Mouse (Mus musculus): ENCODE data around the gene Bad.

Gene Bad

DNA sequence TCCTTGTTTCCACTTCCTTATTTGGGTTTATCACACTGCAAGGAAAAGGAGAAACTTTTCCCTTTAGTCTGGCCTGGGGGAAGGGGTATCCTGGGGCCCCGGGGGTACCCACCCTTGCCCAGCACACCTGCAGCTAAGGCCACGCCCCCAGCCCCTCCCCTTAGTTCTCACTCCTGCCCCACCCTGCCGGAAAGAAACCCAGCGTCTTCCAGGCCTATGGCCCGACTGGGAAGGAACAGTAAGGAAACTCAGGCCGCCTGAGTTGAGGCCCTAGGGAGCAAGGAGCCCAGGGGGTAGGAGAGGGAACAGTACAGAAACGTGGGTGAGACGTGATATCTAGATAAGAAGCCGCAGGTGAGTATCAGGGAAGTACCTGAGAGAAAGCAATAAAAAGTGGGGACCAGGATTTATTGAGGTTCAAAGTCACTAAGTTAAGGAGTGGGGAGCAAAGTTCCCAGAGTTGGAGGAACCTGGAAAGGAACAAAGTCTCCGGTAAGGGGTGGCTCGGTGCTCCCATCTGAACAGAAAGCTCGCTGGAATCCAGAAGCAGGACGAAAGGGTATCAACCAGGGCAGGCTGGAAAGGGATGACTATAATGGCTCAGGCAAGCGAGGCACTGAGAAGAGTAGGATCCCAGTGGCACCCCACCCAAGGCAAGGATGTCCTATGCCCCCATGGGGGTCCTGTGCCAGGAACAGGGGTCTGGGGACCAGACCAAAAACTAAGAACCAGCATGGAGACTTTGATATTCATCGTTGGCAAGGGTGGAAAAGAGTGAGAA lies 27.0 kb downstream of the Bad start:
- peak; percentile 60 for DNase-seq (ENCODE audit: low read depth, low spot score)

DNA sequence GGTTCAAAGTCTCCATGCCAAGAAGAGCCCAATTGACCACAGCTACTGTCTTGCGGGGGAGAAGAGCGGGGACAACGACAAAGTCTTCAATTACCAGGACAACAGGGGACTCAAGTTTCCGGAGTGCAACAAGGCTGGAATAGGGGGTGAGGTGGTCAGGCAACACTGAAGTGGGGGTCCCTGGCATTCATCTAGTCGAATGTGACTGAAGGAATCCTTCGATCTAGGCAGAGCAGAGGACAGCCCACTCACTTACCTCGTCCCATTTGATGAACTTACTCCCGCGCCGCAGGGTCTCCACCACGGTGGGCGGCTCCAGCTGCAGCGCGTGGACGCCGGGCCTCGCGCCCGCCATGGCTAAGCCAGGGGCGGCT lies 27.6 kb downstream of the Bad start:
- peak; percentile 32 for DNase-seq (ENCODE audit: low read depth, low spot score)

DNA sequence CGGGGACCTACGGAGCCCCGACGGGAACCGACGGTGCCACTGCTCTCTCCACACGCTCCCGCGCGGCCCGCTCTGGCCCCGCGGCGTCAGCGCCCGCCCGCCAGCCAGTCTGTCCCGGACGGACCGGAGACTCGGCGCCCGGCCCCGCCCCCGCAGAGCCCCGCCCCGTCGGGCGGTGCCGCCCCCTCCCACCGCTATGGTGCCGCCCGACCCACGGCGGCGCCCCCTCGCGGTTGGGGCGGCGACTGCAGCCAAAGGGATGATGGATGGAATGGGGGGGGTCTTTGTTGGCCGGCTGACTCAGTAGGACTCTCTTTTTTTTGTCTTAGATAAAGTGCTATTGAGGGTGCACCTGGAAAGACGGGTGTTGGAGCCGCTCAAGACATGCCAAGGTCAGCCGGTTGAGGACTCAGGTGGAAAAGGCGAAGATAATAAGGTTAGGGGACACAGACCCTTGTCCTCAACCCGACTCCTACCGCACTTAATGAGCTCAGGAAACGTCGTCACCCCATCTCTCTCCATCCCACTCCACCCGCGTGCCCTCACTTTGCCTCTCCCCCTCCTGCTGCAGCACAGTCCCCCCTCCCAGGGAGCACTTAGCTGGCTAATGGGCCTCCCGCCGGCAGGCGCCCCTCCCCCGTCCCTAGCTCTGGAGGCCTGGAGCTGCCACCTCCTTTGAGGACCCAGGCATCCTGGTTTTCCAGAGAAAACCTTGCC lies 28.2 kb downstream of the Bad start:
- peak; percentile 67 for DNase-seq (ENCODE audit: low read depth, low spot score)

DNA sequence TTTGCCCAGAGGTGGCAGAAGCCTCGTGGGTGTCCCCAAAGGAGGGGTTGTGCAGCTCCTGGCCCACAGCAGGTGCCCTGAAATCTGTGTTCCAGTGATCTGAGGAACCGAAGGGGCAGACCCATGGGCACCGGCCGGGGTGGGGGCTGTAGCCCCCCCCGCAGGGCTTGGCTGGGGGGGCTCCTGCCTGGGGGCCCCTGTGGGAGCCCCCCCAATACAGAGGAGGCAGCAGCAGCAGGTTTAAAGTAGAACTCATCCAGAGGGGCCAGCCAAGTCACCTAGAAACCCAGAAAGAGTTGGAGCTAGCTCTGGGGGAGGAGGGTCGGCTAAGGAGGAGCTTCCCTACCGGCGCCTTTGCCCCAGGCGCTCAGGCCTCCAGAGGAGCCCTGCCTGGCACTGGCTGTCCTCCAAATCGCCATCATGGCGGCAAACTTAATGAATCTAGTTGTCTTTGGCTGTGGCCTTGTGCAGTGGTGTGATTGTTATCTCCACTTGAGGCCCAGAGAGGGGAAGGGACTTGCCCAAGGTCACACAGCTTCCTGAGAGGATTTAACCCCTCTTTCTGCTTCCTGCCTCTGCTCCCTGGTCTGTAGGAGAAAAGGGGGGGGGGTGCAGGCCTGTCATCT lies 28.9 kb downstream of the Bad start:
- peak; percentile 43 for DNase-seq (ENCODE audit: low read depth, low spot score)

DNA sequence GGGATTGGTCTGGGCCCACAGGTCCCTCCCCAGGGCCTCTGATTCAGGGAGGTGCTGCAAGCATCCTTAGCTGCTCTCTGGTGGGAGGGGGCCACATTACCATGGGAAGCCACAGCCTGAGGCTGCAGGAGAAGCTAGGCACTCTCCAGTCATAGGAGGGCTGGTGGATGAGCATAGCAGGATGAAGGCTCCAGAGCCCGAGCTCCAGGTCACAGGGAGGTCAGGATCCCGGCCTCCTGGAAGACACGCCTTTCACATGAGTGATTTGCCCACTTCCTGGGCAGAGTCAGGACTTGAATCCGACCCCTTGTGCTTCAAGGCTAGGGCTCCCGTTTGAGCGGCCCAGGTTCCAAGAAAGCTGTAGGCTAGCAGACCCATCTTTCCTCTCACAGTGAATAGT lies 30.0 kb downstream of the Bad start:
- peak; percentile 25 for DNase-seq (ENCODE audit: low read depth, low spot score)

DNA sequence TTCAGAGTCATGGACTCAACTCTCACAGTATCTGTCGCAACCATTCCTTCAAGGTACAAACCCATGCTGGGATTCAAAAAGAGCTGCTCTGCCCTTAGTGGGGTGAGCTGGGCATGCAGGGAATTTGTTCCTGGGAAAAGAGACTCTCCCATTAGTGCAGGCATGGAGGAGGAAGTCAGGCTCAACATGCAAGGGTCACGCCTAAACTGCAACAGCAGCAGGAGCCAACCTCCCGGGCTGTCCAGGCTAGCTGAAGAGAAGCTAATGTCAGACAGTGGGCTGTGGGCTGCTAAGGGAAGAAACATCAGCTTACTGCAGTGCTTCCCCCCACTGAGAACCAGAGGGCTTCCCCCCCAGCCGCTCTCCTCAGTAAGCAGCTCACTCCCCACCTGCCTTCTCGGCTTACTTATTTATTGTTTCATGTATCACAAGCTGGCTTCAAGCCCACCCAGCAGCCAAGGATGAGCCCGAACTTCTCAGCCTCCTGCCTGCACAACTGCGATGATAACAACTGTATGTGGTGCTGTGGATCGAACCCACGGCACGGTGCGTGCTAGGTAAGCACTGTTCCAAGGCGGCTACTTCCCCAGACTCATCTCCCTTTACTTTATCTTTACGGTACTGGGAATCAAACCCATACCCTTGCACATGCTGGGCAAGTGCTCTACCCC lies 30.7 kb downstream of the Bad start:
- no peak for DNase-seq (ENCODE audit: low read depth, low spot score)

DNA sequence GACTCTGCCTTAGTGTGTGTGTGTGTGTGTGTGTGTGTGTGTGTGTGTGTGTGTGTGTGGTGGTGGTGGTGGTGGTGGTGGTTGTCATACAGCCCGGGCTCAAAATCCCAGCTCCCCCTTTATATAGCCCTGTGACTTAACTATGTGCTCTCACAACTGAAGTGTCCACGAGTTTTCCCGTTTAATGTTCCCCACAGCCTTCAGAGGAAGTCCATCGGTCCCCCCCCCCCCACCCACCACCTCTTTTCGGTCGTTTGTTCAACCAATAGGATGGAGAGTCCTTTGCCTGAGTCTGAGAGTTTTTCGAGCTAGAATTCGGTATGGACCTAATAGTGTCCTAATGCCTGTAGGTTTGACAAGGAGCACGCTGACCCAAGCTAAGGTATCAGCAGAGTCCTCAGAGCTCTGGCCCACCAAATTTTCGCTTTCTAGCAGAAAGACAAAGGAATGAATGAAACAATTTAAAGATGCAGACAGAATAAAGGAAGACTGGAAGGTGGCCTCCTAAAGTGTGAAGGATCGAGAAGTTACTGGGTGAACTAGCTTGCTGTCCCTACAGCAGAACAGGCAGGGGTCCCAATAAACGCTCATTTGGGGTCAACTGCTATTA lies 32.0 kb downstream of the Bad start:
- no peak for DNase-seq (ENCODE audit: low read depth, low spot score)

DNA sequence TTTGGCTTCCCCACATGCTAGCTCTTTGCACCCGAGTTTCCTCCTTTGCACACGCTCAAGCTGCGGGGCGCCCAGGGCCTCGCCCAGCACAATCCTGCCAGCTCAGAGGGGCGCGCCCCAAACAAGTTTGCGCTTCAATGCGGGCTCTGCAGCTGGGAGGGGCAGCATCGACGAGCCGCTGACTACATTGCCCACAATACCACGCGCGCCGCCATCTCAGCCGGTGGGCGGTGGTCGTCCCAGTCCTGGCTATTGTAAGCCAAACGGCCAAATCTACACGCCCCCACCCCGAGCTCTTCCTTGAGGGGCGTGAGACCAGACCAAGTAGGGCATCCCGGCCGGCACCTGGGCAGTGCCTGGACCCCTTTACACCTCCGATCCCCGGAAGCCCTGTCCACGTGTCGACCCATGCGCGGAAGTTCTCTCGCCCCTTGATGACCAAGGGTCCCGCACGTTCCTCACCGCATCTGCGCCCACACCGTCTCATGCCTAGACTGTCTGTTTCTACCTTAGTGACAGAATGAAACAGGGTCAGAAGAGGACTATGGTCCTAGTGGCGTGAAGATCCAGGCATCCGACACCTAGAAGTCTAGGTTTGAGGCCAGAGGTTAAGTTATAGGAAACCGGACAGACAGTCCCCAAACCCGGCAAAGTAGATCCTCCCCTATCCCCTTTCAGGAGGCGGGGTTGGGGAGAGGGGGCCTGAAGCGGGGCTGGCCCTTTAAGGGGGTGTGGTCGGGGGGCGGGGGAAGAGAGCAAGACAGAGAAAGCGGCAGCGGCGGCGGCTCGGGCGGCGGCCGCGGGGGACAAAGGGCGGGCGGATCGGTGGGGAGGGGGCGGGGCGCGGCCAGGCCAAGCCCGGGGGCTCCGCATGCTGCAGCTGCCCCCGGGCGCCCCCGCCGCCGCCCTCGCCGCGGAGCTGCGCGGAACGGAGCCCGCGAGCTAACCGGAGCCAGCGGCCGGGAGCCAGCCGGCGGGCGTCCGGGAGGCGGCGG lies 32.8 kb downstream of the Bad start, which contains the start of gene Ppp1r14b:
Ppp1r14b (plus strand) TSS at position 758 of the 995 bp plus-strand sequence.
- DNase-seq (ENCODE audit: low read depth, low spot score) = peak; percentile 95

DNA sequence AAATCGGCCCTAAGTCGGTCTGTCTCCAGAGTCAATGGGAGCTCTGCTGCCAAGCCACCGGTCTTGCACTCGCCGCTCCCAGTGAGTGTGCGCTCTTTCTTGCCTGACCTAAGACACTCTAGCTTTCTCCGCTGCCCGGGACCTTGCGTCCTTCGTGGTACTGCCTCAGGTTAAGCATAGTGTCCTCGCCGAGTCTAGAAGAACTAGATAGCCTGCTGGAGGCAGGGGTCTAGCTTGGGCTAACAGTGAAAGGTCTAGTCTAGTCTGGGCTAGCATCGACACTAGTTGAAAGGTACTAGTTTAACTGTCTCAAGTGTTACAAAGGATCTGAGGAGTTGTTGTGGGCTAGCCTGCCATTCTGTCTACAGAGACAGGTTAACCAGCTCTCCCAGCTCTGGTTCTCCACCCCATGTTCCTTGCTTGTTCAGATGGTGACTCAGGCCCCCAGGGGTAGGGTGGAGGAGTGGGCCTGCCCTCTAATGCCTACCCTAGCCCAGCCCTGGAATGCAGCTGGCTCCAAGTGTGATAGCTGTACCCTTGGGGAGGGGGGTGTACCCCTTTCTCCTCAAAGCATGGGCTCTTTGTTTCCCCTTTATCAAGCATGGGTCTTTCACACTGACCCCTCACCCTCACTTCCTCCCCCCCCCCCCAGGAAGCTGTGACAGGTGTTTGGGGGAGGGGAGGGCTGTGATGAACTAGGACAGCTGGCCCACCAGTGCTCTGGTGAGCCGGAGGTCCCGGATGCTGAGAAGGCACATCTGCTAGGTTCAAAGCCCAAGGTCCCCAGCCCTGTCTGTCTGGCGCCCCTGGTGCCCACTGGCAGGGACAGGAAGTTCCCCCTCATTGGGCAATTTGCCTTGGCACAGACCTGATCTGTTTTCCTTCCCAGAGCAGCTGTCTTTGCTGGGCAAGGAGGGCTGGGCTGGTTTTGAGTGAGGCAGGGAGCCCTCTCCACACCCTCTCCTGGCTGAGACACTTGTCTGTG lies 34.2 kb downstream of the Bad start, which contains the start of gene Plcb3:
Plcb3 (minus strand) TSS at position 934 of the 985 bp plus-strand sequence.
- peak; percentile 83 for DNase-seq (ENCODE audit: low read depth, low spot score)

DNA sequence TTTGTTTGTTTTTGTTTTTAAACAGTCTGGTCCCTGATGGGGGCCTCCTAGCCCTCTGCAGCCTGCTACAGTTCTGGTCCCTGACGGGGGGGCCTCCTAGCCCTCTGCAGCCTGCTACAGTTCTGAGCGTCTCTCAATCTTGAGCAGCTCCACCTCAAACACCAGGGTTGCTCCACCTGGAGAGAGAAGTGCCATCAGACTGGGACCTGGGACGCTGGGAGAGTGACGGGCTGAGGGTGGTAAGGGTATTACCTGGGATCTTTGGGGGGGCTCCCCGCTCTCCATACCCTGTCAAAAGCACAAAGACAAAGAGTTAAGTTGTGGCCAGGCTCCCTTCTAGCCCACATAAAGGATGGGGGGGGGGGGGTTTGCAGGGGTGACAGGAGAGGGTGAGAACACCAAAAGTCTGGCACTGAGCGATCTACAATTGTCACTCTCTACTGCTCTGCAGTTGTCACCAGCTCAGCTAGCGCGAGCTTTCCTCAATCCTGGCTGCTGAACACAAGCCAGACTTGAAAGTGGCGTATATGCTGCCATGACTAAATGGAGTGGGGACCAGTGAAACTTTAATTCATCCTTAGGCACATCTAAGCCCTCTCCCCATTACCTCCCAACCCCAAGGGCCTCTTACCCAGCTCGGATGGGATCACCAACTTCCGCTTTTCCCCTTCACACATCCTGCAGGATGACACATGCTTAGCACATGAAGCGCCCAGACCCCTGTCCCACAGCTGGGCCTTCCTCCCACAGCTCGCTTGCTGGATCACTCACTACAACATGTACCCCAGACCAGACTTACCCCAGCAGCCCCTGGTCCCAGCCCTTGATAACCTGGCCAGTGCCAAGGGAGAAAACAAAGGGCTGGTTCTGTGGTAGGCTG lies 36.3 kb downstream of the Bad start:
- peak; percentile 21 for DNase-seq (ENCODE audit: low read depth, low spot score)

DNA sequence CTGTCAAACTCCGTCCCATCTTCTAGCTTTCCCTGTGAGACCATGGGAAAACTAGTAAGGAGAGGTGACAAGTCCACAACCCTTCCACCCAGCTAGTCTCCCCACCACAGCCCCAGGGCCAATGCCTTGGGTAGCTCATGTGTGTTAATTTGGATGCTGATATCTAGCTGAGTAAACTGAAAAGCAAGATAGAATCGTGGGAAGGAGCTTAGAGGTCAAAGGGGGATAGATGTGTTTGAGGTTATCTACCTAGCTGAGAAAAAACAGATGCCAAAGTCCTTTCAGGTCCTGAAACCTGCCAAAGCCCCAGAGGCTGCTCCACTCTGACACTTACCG lies 36.9 kb downstream of the Bad start:
- DNase-seq (ENCODE audit: low read depth, low spot score) = no peak

DNA sequence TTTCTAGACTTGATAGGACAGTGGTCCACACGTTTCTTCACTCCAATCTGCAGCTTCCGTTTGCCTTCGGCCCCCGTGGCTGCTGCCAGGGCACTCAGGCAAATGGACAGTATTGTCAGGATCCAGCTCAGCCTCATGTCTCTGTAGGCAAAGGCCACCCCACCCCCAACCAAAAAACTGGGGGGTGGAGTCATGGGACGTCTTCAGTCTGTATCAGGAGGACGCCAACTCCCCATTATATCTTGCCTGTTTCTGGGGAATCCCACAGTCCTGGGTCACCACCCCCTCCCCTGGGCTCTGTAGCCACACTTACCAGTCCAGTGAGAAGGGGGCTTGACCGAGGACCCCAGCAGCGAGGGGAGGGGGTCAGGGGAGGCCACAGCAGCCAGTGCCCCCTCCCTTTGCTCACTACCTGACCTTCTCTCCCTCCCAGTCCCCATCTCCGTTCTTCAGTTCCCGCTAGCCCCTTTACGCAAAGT lies 37.4 kb downstream of the Bad start:
- peak; percentile 72 for DNase-seq (ENCODE audit: low read depth, low spot score)

DNA sequence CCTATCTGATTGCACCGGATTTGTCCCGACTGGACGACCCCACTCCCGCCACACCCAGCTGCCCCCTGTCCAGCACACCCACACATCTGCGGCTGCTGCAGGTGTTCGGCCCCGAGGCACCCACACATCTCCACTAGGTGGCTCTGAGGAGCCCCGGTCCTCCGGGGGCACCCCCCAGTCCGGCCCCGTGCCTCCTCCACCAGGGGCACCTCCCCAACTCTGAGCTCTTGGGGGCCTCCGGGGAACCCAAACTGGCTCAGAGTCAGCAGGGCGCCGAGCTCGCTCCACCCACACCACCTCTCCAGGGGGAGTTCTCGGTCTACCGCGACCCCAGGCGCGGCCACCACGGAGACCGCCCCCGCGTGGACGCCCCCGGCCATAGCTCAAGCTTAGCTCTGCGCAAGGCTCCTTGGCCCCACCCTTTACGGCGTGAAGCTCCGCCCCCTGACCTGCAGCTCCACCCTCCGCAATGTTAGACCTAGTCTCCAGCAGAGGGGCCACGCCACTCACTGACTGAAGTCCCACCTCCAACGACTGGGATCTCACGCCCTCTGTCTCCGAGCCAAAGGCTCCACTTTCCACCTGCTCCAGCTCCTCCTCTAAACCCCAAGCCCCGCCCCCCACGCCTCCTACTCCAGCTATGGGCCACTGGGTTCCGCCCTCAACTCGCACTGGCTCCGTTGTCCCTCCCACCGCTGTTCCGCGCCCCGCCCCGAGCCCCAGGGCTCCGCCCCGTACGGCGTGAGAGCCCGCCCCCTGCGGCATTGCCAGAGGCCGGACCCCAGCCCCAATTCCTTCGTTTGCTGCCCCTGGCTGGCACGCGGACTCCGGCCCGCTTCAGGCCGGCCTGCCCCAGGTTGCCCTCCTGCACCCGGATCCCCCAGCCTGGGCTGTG lies 38.1 kb downstream of the Bad start:
- DNase-seq (ENCODE audit: low read depth, low spot score) = peak; percentile 100

DNA sequence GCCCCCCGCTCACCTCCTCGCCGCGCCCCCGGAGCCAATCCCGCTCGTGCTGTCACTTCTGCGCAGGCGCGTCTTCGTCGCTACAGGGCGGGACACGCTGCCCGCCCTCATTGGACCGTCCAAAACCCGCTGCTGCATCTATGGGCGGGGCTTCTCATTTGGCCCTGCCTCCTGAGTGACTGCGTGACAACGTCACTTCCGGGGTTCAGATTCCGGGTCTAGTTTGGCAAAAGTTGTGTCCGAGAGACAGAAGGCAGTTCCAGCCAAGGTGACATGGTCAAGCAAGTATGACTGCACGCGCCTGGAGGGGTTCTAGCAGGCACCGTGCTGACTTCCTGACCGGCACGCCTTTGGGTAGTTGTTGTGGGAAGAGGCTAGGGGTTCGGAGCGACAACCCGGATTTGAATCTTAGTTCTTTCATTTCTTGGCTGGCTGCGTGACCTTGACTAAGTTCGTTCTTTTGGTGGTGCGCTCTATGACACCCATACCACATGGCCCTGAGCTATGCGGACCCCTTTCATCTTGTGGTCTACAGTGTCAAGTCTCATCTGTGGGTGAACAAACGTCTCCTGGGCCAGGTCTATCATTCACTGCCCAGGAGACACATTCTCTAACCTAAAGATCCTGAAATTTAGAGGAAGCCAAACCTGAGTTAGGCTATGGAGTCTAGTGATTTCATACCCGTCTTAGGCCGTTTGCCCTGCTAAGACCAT lies 38.9 kb downstream of the Bad start, which contains the start of gene Fkbp2:
Fkbp2 (minus strand) TSS at position 121 of the 713 bp plus-strand sequence.
- DNase-seq (ENCODE audit: low read depth, low spot score) = peak; percentile 99

DNA sequence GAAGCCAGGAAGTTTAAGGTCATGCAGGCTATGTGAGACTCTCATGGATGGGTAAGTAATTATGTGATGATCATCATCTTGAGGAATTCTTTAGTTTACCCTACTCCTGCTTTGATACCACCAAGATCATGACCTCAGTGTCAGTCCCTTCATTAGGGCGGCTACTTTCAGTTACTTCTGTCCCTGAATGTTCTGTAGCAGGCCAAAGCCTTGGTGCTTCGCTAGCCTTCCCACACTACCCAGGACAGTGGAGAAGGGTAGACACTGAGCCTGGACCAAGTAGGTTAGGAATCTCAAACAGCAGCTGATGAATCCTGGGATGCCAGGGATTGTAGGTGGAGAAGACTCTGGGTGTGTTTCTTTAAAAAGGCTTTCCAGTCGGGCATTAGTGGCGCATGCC lies 39.8 kb downstream of the Bad start:
- no peak for DNase-seq (ENCODE audit: low read depth, low spot score)

DNA sequence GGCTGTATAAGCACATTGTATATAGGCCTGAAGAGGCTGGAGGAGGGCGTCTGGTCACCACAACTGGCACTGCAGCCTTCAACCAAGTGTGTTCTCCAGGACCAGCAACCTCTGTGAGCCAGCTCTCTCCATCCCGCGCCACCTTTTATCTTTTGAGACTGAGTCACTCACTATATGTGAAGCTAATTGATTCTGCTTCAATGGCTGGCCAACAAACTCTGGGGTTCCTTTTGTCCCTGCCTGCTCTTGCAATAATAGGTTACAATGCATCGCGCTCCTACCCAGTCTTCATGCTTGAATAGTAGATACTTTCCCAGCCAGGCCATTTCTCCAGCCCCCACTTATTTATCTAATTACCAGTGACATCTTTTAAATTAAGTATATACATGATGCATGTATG lies 42.0 kb downstream of the Bad start:
- DNase-seq (ENCODE audit: low read depth, low spot score) = no peak

Data from 3T3-L1 (cell line).